Mouse (Mus musculus) MEL (cell line): Measurements from ENCODE around the gene H2afy. TPM values are rescaled to one million over a fixed set of nuclear protein-coding genes. Genes with fewer than 3 reads are reported as not detected.

Experiments used
- DNase-seq: peaks from one replicate; pipeline ENCODE4 v3.0.0; 2011; ENCODE audit warnings: low read depth, low spot score
- H3K27ac ChIP-seq: 2 replicates; pipeline ENCODE4 v1.5.1; 2012; ENCODE audit warnings: low read depth, mild to moderate bottlenecking, control low read depth, low read length, moderate library complexity; ENCODE audit not compliant: control insufficient read depth
- H3K27me3 ChIP-seq, 2 experiments: fragments of 150-350 bp in 1 of 2; sonication (generic) in 1 of 2; 2 replicates each; pipeline ENCODE4 v1.6.1; 2012; ENCODE audit warnings: low read length in 2 of 2, mild to moderate bottlenecking in 2 of 2, improper control_type of control experiment in 1 of 2, moderate library complexity in 1 of 2; ENCODE audit not compliant: insufficient read depth in 2 of 2, control insufficient read depth in 1 of 2
- H3K36me3 ChIP-seq, 2 experiments: 2 replicates each; pipeline ENCODE4 v1.6.1; 2012 to 2014; ENCODE audit warnings: low read length in 2 of 2, improper control_type of control experiment in 1 of 2, inconsistent platforms in 1 of 2, mild to moderate bottlenecking in 1 of 2; ENCODE audit not compliant: insufficient read depth in 2 of 2, control insufficient read depth in 1 of 2
- H3K4me1 ChIP-seq, 2 experiments: fragments of 150-350 bp in 1 of 2; sonication (generic) in 1 of 2; 2 replicates each; pipeline ENCODE4 v1.6.1; 2012; ENCODE audit warnings: low read length in 2 of 2, improper control_type of control experiment in 1 of 2, mild to moderate bottlenecking in 1 of 2; ENCODE audit not compliant: insufficient read depth in 2 of 2, control insufficient read depth in 1 of 2
- H3K4me3 ChIP-seq, 2 experiments: fragments of 150-350 bp in 1 of 2; sonication (generic) in 1 of 2; 2 replicates each; pipeline ENCODE4 v1.5.1; 2012; ENCODE audit warnings: low read depth in 2 of 2, low read length in 2 of 2, mild to moderate bottlenecking in 2 of 2, moderate library complexity in 2 of 2, control low read depth in 1 of 2, improper control_type of control experiment in 1 of 2; ENCODE audit not compliant: control insufficient read depth in 1 of 2, insufficient read depth in 1 of 2
- H3K79me2 ChIP-seq: 2 replicates; pipeline ENCODE4 v1.6.1; 2012; ENCODE audit warnings: mild to moderate bottlenecking, low read length, moderate library complexity; ENCODE audit not compliant: control insufficient read depth, poor library complexity, insufficient read depth
- H3K9ac ChIP-seq: 2 replicates; pipeline ENCODE4 v1.6.1; 2012; ENCODE audit warnings: low read depth, mild to moderate bottlenecking, control low read depth, low read length, moderate library complexity; ENCODE audit not compliant: control insufficient read depth, poor library complexity, severe bottlenecking
- H3K9me3 ChIP-seq: fragments of 150-350 bp; sonication (generic); replicated peaks from 2 replicates; pipeline ENCODE4 v1.6.1; 2012; ENCODE audit warnings: mild to moderate bottlenecking, low read length, improper control_type of control experiment, moderate library complexity; ENCODE audit not compliant: insufficient read depth
- CTCF ChIP-seq, 3 experiments: IDR thresholded peaks in 2 of 3; conservative IDR thresholded peaks in 1 of 3; 2 replicates each; pipeline ENCODE4 v1.5.1; 2011 to 2012; ENCODE audit warnings: low read length in 3 of 3, low read depth in 2 of 3, mild to moderate bottlenecking in 2 of 3, improper control_type of control experiment in 1 of 3, inconsistent platforms in 1 of 3, mixed read lengths in 1 of 3, moderate library complexity in 1 of 3; ENCODE audit not compliant: control insufficient read depth in 1 of 3, insufficient read depth in 1 of 3, poor library complexity in 1 of 3, severe bottlenecking in 1 of 3
- E2F4 ChIP-seq: IDR thresholded peaks from 2 replicates; pipeline ENCODE4 v1.6.1; 2011; ENCODE audit warnings: low read depth, low read length, improper control_type of control experiment, borderline replicate concordance
- EP300 ChIP-seq, 2 experiments: IDR thresholded peaks; 2 replicates each; pipeline ENCODE4 v1.6.1; 2011; ENCODE audit warnings: improper control_type of control experiment in 2 of 2, low read length in 2 of 2, low read depth in 1 of 2, mild to moderate bottlenecking in 1 of 2
- ETS1 ChIP-seq: IDR thresholded peaks from 2 replicates; pipeline ENCODE4 v1.6.1; 2012; ENCODE audit warnings: low read depth, mild to moderate bottlenecking, inconsistent platforms, low read length, improper control_type of control experiment, moderate library complexity
- GABPA ChIP-seq: IDR thresholded peaks from 2 replicates; pipeline ENCODE4 v1.6.1; 2012; ENCODE audit warnings: low read depth, mild to moderate bottlenecking, inconsistent platforms, low read length, improper control_type of control experiment, moderate library complexity
- GATA1 ChIP-seq: IDR thresholded peaks from 2 replicates; pipeline ENCODE4 v1.6.1; 2011; ENCODE audit warnings: low read depth, low read length, improper control_type of control experiment
- JUND ChIP-seq: IDR thresholded peaks from 2 replicates; pipeline ENCODE4 v1.6.1; 2011; ENCODE audit warnings: low read depth, mild to moderate bottlenecking, improper control_type of control experiment, low read length
- KAT2A ChIP-seq: conservative IDR thresholded peaks from 2 replicates; pipeline ENCODE4 v1.6.1; 2012; ENCODE audit warnings: low read depth, low read length, improper control_type of control experiment, inconsistent platforms
- MAX ChIP-seq: IDR thresholded peaks from 2 replicates; pipeline ENCODE4 v1.6.1; 2011; ENCODE audit warnings: low read length, improper control_type of control experiment
- MAZ ChIP-seq: IDR thresholded peaks from 2 replicates; pipeline ENCODE4 v1.6.1; 2012; ENCODE audit warnings: low read depth, mild to moderate bottlenecking, inconsistent platforms, low read length, improper control_type of control experiment
- MEF2A ChIP-seq: IDR thresholded peaks from 2 replicates; pipeline ENCODE4 v1.6.1; 2014; ENCODE audit warnings: low read depth, mild to moderate bottlenecking, inconsistent platforms, low read length, improper control_type of control experiment; ENCODE audit not compliant: poor library complexity, insufficient replicate concordance, severe bottlenecking; ENCODE audit errors: extremely low read depth
- MXI1 ChIP-seq: IDR thresholded peaks from 2 replicates; pipeline ENCODE4 v1.6.1; 2011; ENCODE audit warnings: mild to moderate bottlenecking, low read depth, low read length, improper control_type of control experiment
- MYB ChIP-seq: IDR thresholded peaks from 2 replicates; pipeline ENCODE4 v1.6.1; 2011; ENCODE audit warnings: mild to moderate bottlenecking, low read depth, low read length, improper control_type of control experiment
- MYC ChIP-seq: IDR thresholded peaks from 2 replicates; pipeline ENCODE4 v1.6.1; 2011; ENCODE audit warnings: low read depth, mild to moderate bottlenecking, low read length, improper control_type of control experiment, moderate library complexity
- NRF1 ChIP-seq: IDR thresholded peaks from 2 replicates; pipeline ENCODE4 v1.6.1; 2014; ENCODE audit warnings: low read depth, mild to moderate bottlenecking, inconsistent platforms, low read length, improper control_type of control experiment, moderate library complexity; ENCODE audit not compliant: poor library complexity, insufficient read depth, severe bottlenecking
- POLR2AphosphoS5 ChIP-seq: IDR thresholded peaks from 2 replicates; pipeline ENCODE4 v1.6.1; 2012; ENCODE audit warnings: low read depth, borderline replicate concordance, mild to moderate bottlenecking, inconsistent platforms, low read length, moderate library complexity, mixed read lengths
- RCOR1 ChIP-seq: IDR thresholded peaks from 2 replicates; pipeline ENCODE4 v1.6.1; 2012; ENCODE audit warnings: low read depth, mild to moderate bottlenecking, inconsistent platforms, low read length, improper control_type of control experiment
- TAL1 ChIP-seq: IDR thresholded peaks from 2 replicates; pipeline ENCODE4 v1.6.1; 2012; ENCODE audit warnings: mild to moderate bottlenecking, inconsistent platforms, low read length, moderate library complexity, mixed read lengths
- TBP ChIP-seq: IDR thresholded peaks from 2 replicates; pipeline ENCODE4 v1.8.0; 2011; ENCODE audit warnings: low read depth, low read length, improper control_type of control experiment
- TCF12 ChIP-seq: IDR thresholded peaks from 2 replicates; pipeline ENCODE4 v1.6.1; 2014; ENCODE audit warnings: low read depth, mild to moderate bottlenecking, inconsistent platforms, low read length, improper control_type of control experiment, moderate library complexity
- USF1 ChIP-seq: IDR thresholded peaks from 2 replicates; pipeline ENCODE4 v1.6.1; 2014; ENCODE audit warnings: low read depth, mild to moderate bottlenecking, inconsistent platforms, low read length, improper control_type of control experiment, moderate library complexity
- USF2 ChIP-seq, 2 experiments: IDR thresholded peaks; 2 replicates each; pipeline ENCODE4 v1.6.1; 2011 to 2012; ENCODE audit warnings: improper control_type of control experiment in 2 of 2, low read length in 2 of 2, borderline replicate concordance in 1 of 2, inconsistent platforms in 1 of 2, low read depth in 1 of 2, mild to moderate bottlenecking in 1 of 2; ENCODE audit not compliant: insufficient read depth in 1 of 2
- ZC3H11A ChIP-seq: IDR thresholded peaks from 2 replicates; pipeline ENCODE4 v1.6.1; 2012; ENCODE audit warnings: low read depth, mild to moderate bottlenecking, inconsistent platforms, low read length, improper control_type of control experiment
- ZKSCAN1 ChIP-seq: IDR thresholded peaks from 2 replicates; pipeline ENCODE4 v1.6.1; 2012; ENCODE audit warnings: low read depth, mild to moderate bottlenecking, inconsistent platforms, low read length, improper control_type of control experiment, moderate library complexity
- ZNF384 ChIP-seq: IDR thresholded peaks from 2 replicates; pipeline ENCODE4 v1.6.1; 2012; ENCODE audit warnings: low read depth, mild to moderate bottlenecking, inconsistent platforms, low read length, improper control_type of control experiment
- polyA plus RNA-seq, 2 experiments: library from polyadenylated mRNA; stranded (reverse) in 1 of 2; unstranded in 1 of 2; fragments of >175 nt in 1 of 2; fragments of >200 nt in 1 of 2; gene quantifications; 2 replicates each; pipeline versions ENCODE4 v1.2.1 to v1.2.4; 2012; ENCODE audit warnings: low replicate concordance in 2 of 2, low read depth in 1 of 2; ENCODE audit not compliant: insufficient read length in 2 of 2, insufficient read depth in 1 of 2, missing spikeins in 1 of 2
- total RNA-seq: library from RNA; depleted of rRNA; stranded (reverse); fragments of 300-350 nt; gene quantifications from 2 replicates; pipeline ENCODE4 v1.2.3, GENCODE M21; 2012

Gene H2afy
- total and polyA plus RNA-seq, 3 experiments, result 159 to 245 TPM; not detected in 1

GRCm38 (mm10) chr13:56026623-56027022 lies 109.5 kb downstream of the H2afy start:
- no peak overlapping the region for H3K27ac ChIP-seq
- no peak overlapping the region for H3K4me3 ChIP-seq
- no peaks in the 10 kb centered on the region for H3K27me3 ChIP-seq
- no peak for TF ChIP-seq JUND
- no peak for TF ChIP-seq RCOR1
- no peak for TF ChIP-seq EP300 (IDR thresholded peaks at IDR 0.05; ENCODE audit: low read depth in 1 of 2, low read length in 2 of 2)
- no peak for TF ChIP-seq GABPA
- no peak for TF ChIP-seq USF1
- TF ChIP-seq TCF12, result no peak
- no peak for TF ChIP-seq ZC3H11A
- TF ChIP-seq E2F4, result no peak
- no peak for TF ChIP-seq MYB
- TF ChIP-seq ZNF384, result no peak
- no peak for TF ChIP-seq USF2 (IDR thresholded peaks at IDR 0.05; ENCODE audit: borderline replicate concordance in 1 of 2, insufficient read depth in 1 of 2, low read depth in 1 of 2, low read length in 2 of 2)
- no peak for TF ChIP-seq KAT2A
- no peak for TF ChIP-seq MEF2A
- TF ChIP-seq MAX, result no peak
- no peak for TF ChIP-seq CTCF (IDR thresholded peaks at IDR 0.05 in 2 of 3, conservative IDR thresholded peaks at IDR 0.05 in 1 of 3; ENCODE audit: control insufficient read depth in 1 of 3, insufficient read depth in 1 of 3, low read depth in 2 of 3, low read length in 3 of 3, poor library complexity in 1 of 3, severe bottlenecking in 1 of 3)
- no peak for TF ChIP-seq MAZ
- TF ChIP-seq MXI1, result no peak
- TF ChIP-seq ETS1, result no peak
- TF ChIP-seq NRF1, result no peak
- no peaks in the 10 kb centered on the region for H3K4me1 ChIP-seq
- DNase-seq, result no peak
- H3K9ac ChIP-seq, result no peak overlapping the region
- H3K9me3 ChIP-seq, result no peaks in the 10 kb centered on the region
- no peaks in the 10 kb centered on the region for H3K36me3 ChIP-seq
- H3K79me2 ChIP-seq, result no peaks in the 10 kb centered on the region

DNA sequence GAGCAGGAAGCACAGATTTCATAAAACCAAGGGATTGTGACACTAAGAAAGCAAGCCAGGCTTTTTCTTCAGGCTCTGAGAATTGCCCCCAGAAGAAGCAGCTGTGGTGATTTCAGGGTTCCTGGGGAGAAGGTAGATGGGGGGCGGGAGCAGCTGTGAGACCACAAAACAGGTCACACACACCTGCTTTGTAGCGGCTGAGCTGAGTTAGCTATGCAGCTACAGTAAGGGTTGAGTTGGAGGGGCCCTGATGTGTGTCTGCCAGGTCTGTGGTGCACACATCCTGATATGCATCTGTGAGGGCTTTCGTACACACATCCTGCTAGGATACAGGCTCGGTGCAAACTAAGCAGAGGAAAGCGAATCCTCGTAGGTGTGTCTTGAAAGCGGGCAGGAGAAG lies 110.1 kb downstream of the H2afy start:
- Histone ChIP-seq H3K36me3 (no peaks in the 10 kb centered on the region), H3K9ac (no peak overlapping the region), H3K27me3 (no peaks in the 10 kb centered on the region), H3K4me3 (no peak overlapping the region), H3K9me3 (no peaks in the 10 kb centered on the region), H3K4me1 (no peaks in the 10 kb centered on the region), H3K27ac (no peak overlapping the region), H3K79me2 (no peaks in the 10 kb centered on the region)
- TF ChIP-seq POLR2AphosphoS5, result no peak
- TF ChIP-seq ZKSCAN1, result no peak
- no peak for TF ChIP-seq KAT2A
- TF ChIP-seq GATA1, result no peak
- no peak for TF ChIP-seq CTCF (IDR thresholded peaks at IDR 0.05 in 2 of 3, conservative IDR thresholded peaks at IDR 0.05 in 1 of 3; ENCODE audit: control insufficient read depth in 1 of 3, insufficient read depth in 1 of 3, low read depth in 2 of 3, low read length in 3 of 3, poor library complexity in 1 of 3, severe bottlenecking in 1 of 3)
- TF ChIP-seq TBP, result no peak
- TF ChIP-seq TAL1, result no peak
- TF ChIP-seq ZC3H11A, result no peak
- no peak for TF ChIP-seq MYC
- no peak for DNase-seq
